7 mouse cellular contexts compared by ENCODE assay signal in the genomic region with DNA sequence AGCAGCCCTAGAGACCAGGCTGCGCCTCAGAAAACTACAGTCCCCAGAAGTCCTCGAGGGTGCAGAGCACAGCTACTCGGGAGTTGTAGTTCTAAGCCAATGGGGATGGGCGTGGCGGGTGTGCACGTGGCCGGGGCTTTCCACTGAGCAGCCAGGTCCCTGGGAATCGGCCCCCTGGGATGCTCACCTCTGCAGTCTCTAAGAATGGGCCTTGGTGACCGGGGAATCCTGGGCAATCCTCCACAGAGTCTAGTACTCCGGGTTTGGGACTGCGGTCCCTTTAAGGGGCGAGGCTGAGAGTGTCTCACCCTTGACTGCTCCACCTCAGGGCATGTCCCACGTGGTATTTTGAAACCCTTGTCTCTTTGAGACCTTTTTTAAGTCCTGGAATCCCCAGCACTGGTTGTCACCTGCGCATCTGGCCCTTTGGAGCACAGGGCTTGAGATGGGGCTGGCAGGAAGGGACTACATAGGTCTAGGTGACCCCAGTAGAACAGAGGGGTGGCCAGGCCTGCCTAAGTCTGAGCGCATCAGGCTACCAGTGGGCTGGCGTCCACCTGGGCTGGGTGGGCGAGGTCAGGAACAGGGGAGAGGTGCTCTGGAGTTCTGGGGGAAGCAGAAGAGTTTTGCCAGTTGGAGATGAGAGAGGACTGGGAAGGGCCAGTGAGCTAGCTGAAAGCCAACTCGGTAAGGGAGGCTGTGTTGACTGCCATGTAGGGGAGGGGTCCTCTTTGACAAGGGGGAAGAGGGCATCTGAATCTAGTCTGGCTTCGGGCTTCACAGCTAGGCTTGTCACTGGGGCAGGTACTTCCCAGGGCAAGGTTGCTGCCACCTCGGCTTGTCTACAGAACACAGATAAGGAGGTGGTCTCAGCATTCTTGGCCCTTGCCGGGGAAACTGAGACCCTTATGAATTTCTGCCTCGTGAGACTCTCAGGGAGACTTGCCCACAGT. TPM values are rescaled to one million over a fixed set of nuclear protein-coding genes. Genes with fewer than 3 reads are reported as not detected.
DNase-seq lines count a peak whose midpoint lies in the region; TF ChIP-seq lines count a peak whose summit lies in the region.

No protein-coding gene starts in this region.

- peaks cover 4% of the 10 kb centered on the region for H3K4me1 ChIP-seq in heart, adult 2 months (ENCODE audit: control insufficient read depth, insufficient read depth, low read length)
- peaks cover 11% of the 10 kb centered on the region for H3K4me1 ChIP-seq in limb, embryonic 10.5 days
- peaks cover 13% of the 10 kb centered on the region for H3K4me1 ChIP-seq in midbrain, embryonic 10.5 days

- TF ChIP-seq CTCF in heart, adult 2 months (IDR thresholded peaks at IDR 0.05): no peak

- H3K9ac ChIP-seq in heart, adult 2 months (ENCODE audit: low read depth, low read length): 0 out of 2 replicates have a peak overlapping the region, but pooled peaks have one; percentile 21

- TF ChIP-seq EP300 in heart, adult 2 months (IDR thresholded peaks at IDR 0.05; ENCODE audit: insufficient read depth, low read depth, low read length): 0 out of 2 replicates have a peak, but pooled peaks have one; percentile 34

- no peaks in the 10 kb centered on the region for H3K36me3 ChIP-seq in heart, adult 2 months (ENCODE audit: control insufficient read depth, insufficient read depth, low read length)
- H3K36me3 ChIP-seq in limb, embryonic 10.5 days: no peaks in the 10 kb centered on the region
- no peaks in the 10 kb centered on the region for H3K36me3 ChIP-seq in midbrain, embryonic 10.5 days

- 30% methylated on average over 22 of the region's 22 CpGs for WGBS in heart, adult 2 months
- 30% methylated on average over 22 of the region's 22 CpGs for WGBS in limb, embryonic 10.5 days
- WGBS in midbrain, embryonic 10.5 days: 26% methylated on average over 22 of the region's 22 CpGs

- DNase-seq in adrenal gland, adult 18-20 months (ENCODE audit: low spot score in 2 of 2): peak; percentile 49 to 60
- DNase-seq in embryo, embryonic 9.5 days (ENCODE audit: extremely low spot score): peak; percentile 83
- DNase-seq in heart, adult 2 months: peak; percentile 77 to 78
- peak; percentile 70 for DNase-seq in kidney, adult 11 months
- DNase-seq in limb, embryonic 10.5 days (ENCODE audit: low spot score): peak; percentile 77
- peak; percentile 75 for DNase-seq in midbrain, embryonic 10.5 days (ENCODE audit: low spot score)
- DNase-seq in right cerebral cortex, postnatal 4 days: peak; percentile 68

- H3K27ac ChIP-seq in heart, adult 2 months: peak overlapping the region; percentile 33
- peak overlapping the region; percentile 82 for H3K27ac ChIP-seq in limb, embryonic 10.5 days
- peak overlapping the region; percentile 85 for H3K27ac ChIP-seq in midbrain, embryonic 10.5 days (replicated peaks)

- H3K27me3 ChIP-seq in heart, adult 2 months (ENCODE audit: control insufficient read depth, insufficient read depth, low read length): no peaks in the 10 kb centered on the region
- H3K27me3 ChIP-seq in limb, embryonic 10.5 days (ENCODE audit: low read depth, poor library complexity, severe bottlenecking): no peaks in the 10 kb centered on the region
- H3K27me3 ChIP-seq in midbrain, embryonic 10.5 days (ENCODE audit: low read depth, poor library complexity, severe bottlenecking): no peaks in the 10 kb centered on the region

- H3K79me2 ChIP-seq in heart, adult 2 months (replicated peaks; ENCODE audit: control insufficient read depth, insufficient read depth, low read length): no peaks in the 10 kb centered on the region

- intact Hi-C loops in heart, adult 2 months (cut with DNase I): no loop called here

- H3K4me3 ChIP-seq in heart, adult 2 months: no peak overlapping the region; the same call in 1 of the 2 replicates
- H3K4me3 ChIP-seq in limb, embryonic 10.5 days: peak overlapping the region; percentile 43
- peak overlapping the region; percentile 51 for H3K4me3 ChIP-seq in midbrain, embryonic 10.5 days

- no peaks in the 10 kb centered on the region for H3K9me3 ChIP-seq in limb, embryonic 10.5 days (replicated peaks)
- H3K9me3 ChIP-seq in midbrain, embryonic 10.5 days (replicated peaks): peaks cover 5% of the 10 kb centered on the region; the same call in 1 of the 2 replicates

- TF ChIP-seq POLR2A in heart, adult 2 months (IDR thresholded peaks at IDR 0.05; ENCODE audit: insufficient read depth, low read depth, low read length): 0 out of 2 replicates have a peak, but pooled peaks have one; percentile 21

RNA-seq across cellular contexts. Expression of gene Ier5l, which starts 22.2 kb away (rescaled TPM):
- total RNA-seq in adrenal gland, adult 18-20 months (2021): 1 to 10 TPM; 3.1 to 5.1 TPM
- 1 to 10 TPM; 2.8 to 3.0 TPM for total RNA-seq in heart, adult 2 months (2021)
- polyA plus RNA-seq in heart, adult 2 months (2012; rRNA removed): 3.4 and 5.6 TPM in 2 replicates
- 2.2 and 2.9 TPM in 2 replicates for polyA plus RNA-seq in limb, embryonic 10.5 days (2016; fragmentation: Nextera tagmentation; extraction: Ambion mirVana)
- 2.0 and 2.3 TPM in 2 replicates for polyA plus RNA-seq in midbrain, embryonic 10.5 days (2016; fragmentation: Nextera tagmentation; extraction: Ambion mirVana)

Comparison
In these comparisons a context has a peak if more than half of its experiments do, and no peak if none do; other contexts are left out.
1. H3K27ac ChIP-seq: peak in every context shown above with its lines; median percentile 85 in midbrain, embryonic 10.5 days; 82 in limb, embryonic 10.5 days; 33 in heart, adult 2 months.